Mouse (Mus musculus) mouse embryonic stem cell (cell line): ENCODE data around the gene Mypop.

Experiments
- in situ Hi-C, 2 experiments: fragments of 300-500 bp; cut with MboI; formaldehyde crosslinking; loops; 1 replicate in 1 of 2; 3 replicates in 1 of 2; pipeline ENCODE4 v1.14.3; 2019 to 2020; ENCODE audit warnings: low sequenced_read_pairs in 2 of 2, low pct_unique_long_range_greater_than_20kb in 1 of 2, mixed read lengths in 1 of 2; ENCODE audit not compliant: unreplicated experiment in 1 of 2

Mypop gene

DNA sequence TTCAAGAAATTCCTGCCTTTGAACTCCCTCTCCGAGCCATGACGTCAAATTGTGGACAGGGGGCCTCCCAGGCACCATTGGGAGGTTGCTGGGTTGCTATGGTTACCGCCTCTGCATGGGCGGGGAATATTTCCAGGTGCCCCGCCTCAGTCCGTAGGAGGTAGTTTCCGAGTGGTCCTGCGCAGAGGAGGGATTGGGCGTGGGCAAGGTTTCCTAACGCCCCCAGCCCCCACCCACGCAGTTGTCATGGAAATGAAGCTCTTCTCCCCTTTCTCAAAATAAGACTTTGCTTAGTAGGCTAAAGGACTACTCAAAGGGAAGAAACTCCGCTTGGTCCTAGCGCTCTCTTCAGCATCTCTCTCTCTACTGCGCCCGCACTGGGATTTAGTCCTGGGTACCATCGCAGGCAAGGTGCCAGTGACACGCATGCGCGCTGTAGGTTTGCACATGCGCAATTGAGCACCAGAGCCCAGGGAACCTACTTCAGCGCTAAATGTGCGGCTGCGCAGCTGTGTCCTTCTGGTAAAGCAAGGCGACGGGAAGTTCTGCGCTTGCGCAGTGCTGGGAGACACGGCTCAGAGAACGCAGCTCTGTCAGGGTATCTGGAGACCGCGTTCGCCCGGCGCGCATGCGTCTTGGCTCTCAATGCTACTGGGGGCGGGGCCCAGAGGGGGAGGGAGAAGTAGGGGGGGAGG is at the start of gene Mypop:
TSS of gene Mypop (plus strand) at position 645 of the 695 bp plus-strand sequence.
- in situ Hi-C loops: no loop called here

DNA sequence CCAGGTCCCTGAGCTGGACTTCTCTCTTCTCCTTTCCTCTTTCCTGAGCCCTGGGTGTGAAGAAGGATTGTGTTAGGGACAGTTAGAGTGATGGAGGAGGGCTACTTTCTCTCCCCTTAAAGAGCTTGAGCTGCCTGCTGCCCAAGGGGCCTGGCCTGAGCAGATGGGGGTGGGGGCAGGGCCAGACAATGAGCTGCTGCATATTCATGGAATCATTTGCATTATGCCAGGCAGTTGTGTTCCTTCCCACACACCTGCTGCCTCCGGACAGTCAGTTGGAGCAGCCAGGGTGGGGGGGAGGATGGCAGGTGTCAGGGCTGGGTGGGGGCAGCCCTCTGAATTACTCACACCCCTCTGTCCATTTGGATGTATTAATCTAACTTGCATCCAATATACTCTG is 48.7 kb upstream of the Mypop start:
- in situ Hi-C loops: no loop called here

- in situ Hi-C loops: no loop called here
Observed at GRCm38 (mm10) chr7:18942815-18943214, 48.2 kb upstream of the Mypop start.

DNA sequence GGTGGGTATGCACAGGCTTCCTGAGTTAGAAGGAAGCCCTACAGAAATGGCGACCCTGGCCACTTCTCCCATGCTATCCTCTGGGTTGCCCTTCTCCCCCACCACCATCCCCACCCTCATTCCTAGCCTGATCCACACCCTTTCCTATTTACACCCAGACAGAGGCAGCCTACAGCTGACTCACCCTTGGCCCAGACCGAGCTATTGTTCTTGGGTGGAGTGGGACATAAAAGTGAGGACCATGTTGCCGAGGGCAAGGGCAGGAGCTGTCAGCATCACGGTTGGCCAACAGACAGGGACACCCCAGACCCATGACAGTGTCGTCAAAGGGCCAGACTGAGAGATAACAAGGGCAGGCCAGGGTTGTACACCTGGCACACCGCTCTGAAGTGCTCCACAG is 42.9 kb upstream of the Mypop start:
- in situ Hi-C loops: no loop called here

DNA sequence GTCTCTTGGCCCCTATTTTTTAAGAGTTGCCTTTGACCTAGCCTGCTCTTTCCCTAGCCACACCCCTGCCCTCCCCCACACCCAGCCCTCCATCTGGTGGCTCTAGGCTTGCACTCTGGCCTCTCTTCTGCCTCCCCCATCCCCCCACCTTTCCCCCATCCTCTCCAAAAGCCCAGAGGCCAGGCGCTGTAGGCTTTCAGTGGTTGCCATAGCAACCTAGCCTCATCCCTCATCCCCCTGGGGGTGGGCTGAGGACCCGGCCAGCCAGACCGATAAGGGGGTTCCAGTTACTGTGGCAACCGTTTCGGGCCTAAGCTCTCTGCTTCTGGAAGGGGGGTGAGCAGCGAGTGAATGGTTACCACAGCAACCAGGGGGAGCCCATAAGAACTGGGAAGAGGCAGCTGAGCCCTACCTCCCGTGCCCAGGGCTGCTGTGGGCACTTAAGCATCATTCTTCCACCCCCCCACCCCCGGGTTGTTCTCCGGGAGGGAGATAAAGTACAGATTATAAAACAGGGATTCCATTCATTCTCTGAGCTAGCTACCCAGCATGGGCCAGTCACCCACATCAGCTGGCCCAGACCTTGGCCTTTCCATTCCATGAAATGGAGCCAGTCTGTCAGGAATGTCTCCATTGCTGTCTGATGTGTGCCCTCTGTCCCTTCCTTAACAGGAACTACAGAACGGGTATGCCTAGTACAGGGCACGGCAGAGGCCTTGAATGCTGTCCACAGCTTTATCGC is 41.1 kb upstream of the Mypop start:
- in situ Hi-C loops: no loop called here

GRCm38 (mm10) chr7:18950523-18951315 is 40.3 kb upstream of the Mypop start:
- in situ Hi-C loops: no loop called here

- in situ Hi-C loops: no loop called here
Observed at GRCm38 (mm10) chr7:18951397-18951796, 39.6 kb upstream of the Mypop start.

DNA sequence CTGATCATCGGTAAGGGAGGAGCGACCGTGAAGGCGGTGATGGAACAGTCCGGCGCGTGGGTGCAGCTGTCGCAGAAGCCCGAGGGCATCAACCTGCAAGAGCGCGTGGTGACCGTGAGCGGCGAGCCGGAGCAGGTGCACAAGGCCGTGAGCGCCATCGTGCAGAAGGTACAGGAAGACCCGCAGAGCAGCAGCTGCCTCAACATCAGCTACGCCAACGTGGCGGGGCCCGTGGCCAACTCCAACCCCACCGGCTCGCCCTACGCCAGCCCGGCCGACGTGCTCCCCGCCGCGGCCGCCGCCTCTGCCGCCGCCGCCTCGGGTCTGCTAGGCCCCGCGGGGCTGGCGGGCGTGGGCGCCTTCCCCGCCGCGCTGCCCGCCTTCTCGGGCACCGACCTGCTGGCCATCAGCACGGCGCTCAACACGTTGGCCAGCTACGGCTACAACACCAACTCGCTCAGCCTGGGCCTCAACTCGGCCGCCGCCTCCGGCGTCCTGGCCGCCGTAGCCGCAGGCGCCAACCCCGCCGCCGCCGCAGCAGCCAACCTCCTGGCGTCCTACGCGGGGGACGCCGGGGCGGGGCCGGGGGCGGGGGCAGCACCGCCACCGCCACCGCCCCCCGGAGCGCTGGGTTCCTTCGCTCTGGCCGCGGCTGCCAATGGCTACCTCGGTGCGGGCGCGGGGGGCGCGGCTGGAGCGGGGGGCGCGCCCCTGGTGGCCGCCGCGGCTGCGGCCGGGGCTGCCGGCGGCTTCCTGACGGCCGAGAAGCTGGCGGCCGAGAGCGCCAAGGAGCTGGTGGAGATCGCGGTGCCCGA is 33.3 kb upstream of the Mypop start:
- in situ Hi-C loops: no loop called here

DNA sequence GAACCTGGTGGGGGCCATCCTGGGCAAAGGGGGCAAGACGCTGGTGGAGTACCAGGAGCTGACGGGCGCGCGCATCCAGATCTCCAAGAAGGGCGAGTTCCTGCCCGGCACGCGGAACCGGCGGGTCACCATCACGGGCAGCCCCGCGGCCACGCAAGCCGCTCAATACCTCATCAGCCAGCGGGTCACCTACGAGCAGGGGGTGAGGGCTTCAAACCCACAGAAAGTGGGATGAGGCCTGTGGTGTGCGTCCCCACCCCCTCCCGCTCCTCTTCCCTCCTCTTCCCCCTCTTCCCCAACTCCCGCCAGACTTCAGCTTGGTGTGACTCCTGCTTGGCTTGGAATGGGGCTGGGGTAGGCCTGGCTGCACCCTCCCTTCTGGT is 32.7 kb upstream of the Mypop start:
- in situ Hi-C loops: no loop called here

GRCm38 (mm10) chr7:18959446-18959845 is 31.6 kb upstream of the Mypop start:
- in situ Hi-C loops: no loop called here

DNA sequence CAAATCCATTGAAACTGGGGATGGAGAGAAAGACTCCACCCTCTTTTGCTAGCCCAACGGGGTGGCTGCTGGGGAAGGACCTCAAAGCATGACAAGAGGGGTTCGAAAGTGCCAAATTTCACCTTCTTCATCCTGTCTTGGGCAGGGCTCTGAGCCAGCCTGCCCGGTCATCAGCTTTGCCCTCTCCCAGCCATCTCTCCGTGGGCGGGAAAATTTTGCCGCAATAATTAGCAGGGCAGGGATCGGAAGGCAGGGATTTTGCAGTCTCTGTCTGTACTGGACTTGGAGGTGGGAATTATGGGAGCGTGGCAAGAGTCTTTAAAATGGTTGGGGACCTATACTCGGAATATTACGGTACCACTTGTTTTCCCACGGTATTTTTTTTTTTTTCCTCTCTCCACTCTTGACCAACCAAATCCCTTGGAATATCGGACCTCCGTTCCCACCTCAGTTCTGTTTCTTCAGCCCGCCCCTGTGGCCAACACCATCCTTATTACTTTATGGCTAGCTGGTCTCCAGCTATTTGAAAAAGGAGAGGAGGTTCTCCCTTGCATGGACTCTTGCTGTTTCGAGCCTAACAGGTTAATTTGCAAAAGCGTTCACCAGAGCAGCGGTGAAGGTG is 28.8 kb upstream of the Mypop start:
- in situ Hi-C loops: loop anchor here in 1 of 2 experiments (10.0 kb wide), 1 partner anchor 67 kb away; no protein-coding TSS in a partner anchor

DNA sequence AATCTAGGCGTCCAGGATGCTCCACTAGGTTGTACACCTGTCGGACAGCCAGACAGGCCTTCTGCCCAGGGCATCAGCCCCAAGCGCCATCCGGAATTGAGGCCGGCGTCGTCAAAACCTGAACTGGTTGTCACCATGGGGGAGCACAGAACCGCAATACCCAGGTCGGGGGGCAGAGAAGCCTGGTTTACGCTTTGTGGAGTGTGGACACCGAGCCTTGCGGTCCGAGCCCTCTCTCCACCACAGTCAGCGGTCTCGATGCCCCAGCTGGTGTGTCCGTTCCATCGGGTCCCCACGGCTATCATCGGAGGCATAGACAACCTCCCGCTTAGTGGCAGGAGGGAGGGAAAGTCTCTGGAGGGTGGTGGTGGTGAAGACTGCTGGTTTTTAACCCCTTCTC is 28.2 kb upstream of the Mypop start:
- in situ Hi-C loops: loop anchor here in 1 of 2 experiments (10.0 kb wide), 1 partner anchor 68 kb away; no protein-coding TSS in a partner anchor

GRCm38 (mm10) chr7:18963294-18963843 is 27.7 kb upstream of the Mypop start:
- in situ Hi-C loops: loop anchor here in 1 of 2 experiments (10.0 kb wide), 1 partner anchor 69 kb away; no protein-coding TSS in a partner anchor

- in situ Hi-C loops: loop anchor here in 1 of 2 experiments (10.0 kb wide), 1 partner anchor 71 kb away; no protein-coding TSS in a partner anchor
Observed at GRCm38 (mm10) chr7:18965312-18965711, 25.7 kb upstream of the Mypop start.

DNA sequence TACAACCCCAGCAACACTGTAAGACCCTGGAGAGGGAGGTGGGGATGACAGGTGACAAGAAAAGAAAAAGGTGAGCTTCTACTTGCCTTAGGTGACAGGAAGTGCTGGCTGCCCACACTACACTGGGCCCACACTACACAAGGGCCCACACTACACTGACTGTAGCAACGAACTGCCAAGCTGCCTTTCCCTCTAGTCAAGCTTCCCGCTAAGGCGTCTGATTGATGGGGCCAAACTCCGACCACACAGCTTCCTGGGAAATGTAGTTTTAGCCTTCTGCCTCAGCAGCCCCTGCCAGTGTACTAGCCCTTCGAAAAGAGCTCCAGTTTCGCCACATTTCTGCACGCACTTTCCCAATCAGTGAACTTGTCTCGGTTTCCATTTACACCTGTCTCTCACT is 23.4 kb upstream of the Mypop start:
- in situ Hi-C loops: loop anchor here in 1 of 2 experiments (10.0 kb wide), 1 partner anchor 73 kb away; no protein-coding TSS in a partner anchor

GRCm38 (mm10) chr7:18970956-18971355 is 20.1 kb upstream of the Mypop start:
- in situ Hi-C loops: no loop called here

- in situ Hi-C loops: no loop called here
Observed at GRCm38 (mm10) chr7:18978381-18978780, 12.7 kb upstream of the Mypop start.
